Mouse (Mus musculus): ENCODE measurements at regions not wholly inside any gene's neighbourhood (a gene's known extent, or its start where the extent isn't known, plus 50 kb on each side); places are given as distances from the start of the nearest gene placed in this dataset.
A peak's percentile ranks its signal among the peaks of the same experiment; 100 is the strongest.

DNA sequence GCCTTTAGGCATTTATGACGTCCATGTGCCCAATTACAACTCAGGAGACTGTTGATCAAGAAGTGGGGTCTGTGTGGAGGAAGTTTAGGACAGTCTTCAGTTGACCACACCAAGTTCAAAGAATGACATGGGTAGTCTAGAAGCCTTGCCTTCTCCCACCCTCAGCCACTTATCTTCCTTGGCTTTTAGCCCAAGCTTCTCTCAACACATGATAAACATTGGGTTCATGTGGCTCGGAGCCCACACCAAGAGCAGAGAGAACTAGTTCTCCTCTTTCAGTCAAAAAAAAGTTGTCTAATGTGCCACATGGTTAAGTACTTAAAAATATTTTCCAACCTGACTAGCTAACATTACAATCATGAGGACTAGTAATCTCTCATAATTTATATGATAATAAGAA is 55.0 kb upstream of the Frem1 start:
- H3K4me1 ChIP-seq (ENCODE audit: control insufficient read depth in 1 of 2, insufficient read depth in 2 of 2, low read length in 2 of 2): no peaks in the 10 kb centered on the region
- TF ChIP-seq HCFC1 (IDR thresholded peaks at IDR 0.05; ENCODE audit: low read depth, low read length) (no peak), USF2 (IDR thresholded peaks at IDR 0.05; ENCODE audit: borderline replicate concordance in 1 of 2, insufficient read depth in 1 of 2, low read depth in 1 of 2, low read length in 2 of 2) (no peak)

DNA sequence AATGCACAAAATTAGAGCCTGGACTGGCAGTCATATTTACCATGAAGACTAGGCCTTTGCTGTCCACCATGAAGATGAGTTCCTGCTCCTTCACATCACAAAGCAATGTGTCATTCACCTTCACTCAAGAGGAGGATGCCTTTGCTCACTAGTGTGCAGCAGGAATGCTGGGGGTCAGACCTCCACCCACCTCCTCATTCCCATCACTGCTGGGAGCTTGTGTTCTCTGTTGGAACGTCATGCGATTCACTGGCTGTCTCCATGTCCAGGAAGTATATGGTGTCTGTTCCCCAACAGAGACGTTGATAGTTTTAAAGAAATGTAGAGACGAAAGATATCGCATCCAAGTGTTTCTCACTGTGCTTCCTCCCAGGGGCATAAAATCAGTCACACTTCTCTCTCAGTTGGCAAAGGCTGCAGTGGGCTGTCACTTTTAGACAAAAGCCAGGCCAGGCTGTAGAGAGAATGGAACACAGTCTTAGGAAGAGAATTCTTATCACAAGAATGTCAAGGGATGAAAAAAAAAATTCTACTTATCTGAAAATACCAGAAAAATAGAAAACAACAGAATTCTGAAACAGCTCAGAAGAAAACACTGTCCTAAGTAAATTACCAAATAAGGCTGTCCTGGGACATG is 52.0 kb upstream of the Frem1 start:
- DNase-seq (ENCODE audit: low read depth, low spot score): no peak

More for the DNA sequence above, 55.0 kb upstream of the Frem1 start:
- Histone ChIP-seq H3K79me2 (ENCODE audit: control insufficient read depth, insufficient read depth, low read length, poor library complexity) (no peaks in the 10 kb centered on the region), H3K27ac (ENCODE audit: control insufficient read depth, low read depth, low read length) (no peak overlapping the region), H3K36me3 (ENCODE audit: control insufficient read depth in 1 of 2, insufficient read depth in 2 of 2, low read length in 2 of 2) (no peaks in the 10 kb centered on the region), H3K9me3 (replicated peaks; ENCODE audit: insufficient read depth, low read length) (no peaks in the 10 kb centered on the region), H3K9ac (ENCODE audit: control insufficient read depth, low read depth, low read length, poor library complexity, severe bottlenecking) (no peak overlapping the region), H3K27me3 (ENCODE audit: control insufficient read depth in 1 of 2, insufficient read depth in 2 of 2, low read length in 2 of 2) (no peaks in the 10 kb centered on the region), H3K4me3 (ENCODE audit: control insufficient read depth in 1 of 2, insufficient read depth in 1 of 2, low read depth in 2 of 2, low read length in 2 of 2) (no peak overlapping the region)
- DNase-seq (ENCODE audit: low read depth, low spot score): peak; percentile 4

DNA sequence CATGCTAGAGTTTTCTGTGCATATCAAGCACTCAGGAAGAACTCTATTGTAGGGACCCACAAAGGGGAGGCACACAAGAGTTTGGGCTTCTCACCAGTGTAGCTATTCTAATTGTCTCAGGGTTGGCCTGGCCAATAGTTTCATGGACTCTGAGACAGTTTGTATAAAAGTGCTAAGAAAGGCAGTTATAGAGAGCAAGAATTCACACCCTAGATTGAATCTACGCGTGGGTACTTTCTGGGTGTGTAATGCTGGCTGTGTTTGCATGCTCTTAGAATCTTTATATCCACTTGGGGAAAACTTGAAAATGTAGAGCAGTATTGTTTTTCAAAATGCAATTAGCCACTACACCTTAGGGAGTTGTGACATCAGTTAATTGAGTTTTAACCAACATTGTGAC is 50.8 kb upstream of the Frem1 start:
- no peaks in the 10 kb centered on the region for H3K9me3 ChIP-seq (replicated peaks; ENCODE audit: insufficient read depth, low read length)
- H3K4me3 ChIP-seq (ENCODE audit: control insufficient read depth in 1 of 2, insufficient read depth in 1 of 2, low read depth in 2 of 2, low read length in 2 of 2): no peak overlapping the region
- H3K4me1 ChIP-seq (ENCODE audit: control insufficient read depth in 1 of 2, insufficient read depth in 2 of 2, low read length in 2 of 2): no peaks in the 10 kb centered on the region
- H3K36me3 ChIP-seq (ENCODE audit: control insufficient read depth in 1 of 2, insufficient read depth in 2 of 2, low read length in 2 of 2): no peaks in the 10 kb centered on the region
- DNase-seq (ENCODE audit: low read depth, low spot score): no peak
- H3K9ac ChIP-seq (ENCODE audit: control insufficient read depth, low read depth, low read length, poor library complexity, severe bottlenecking): no peak overlapping the region
- no peaks in the 10 kb centered on the region for H3K27me3 ChIP-seq (ENCODE audit: control insufficient read depth in 1 of 2, insufficient read depth in 2 of 2, low read length in 2 of 2)
- no peak overlapping the region for H3K27ac ChIP-seq (ENCODE audit: control insufficient read depth, low read depth, low read length)
- no peak for TF ChIP-seq MAFK (IDR thresholded peaks at IDR 0.05; ENCODE audit: borderline replicate concordance, low read depth, low read length)
- no peak for TF ChIP-seq MXI1 (IDR thresholded peaks at IDR 0.05; ENCODE audit: low read depth, low read length)
- TF ChIP-seq MAZ (IDR thresholded peaks at IDR 0.05; ENCODE audit: low read depth, low read length): no peak
- no peak for TF ChIP-seq RCOR1 (IDR thresholded peaks at IDR 0.05; ENCODE audit: low read depth, low read length)
- no peak for TF ChIP-seq POLR2AphosphoS5 (IDR thresholded peaks at IDR 0.05; ENCODE audit: borderline replicate concordance, low read depth, low read length)
- TF ChIP-seq ZNF384 (IDR thresholded peaks at IDR 0.05; ENCODE audit: low read depth, low read length): no peak
- no peak for TF ChIP-seq USF1 (IDR thresholded peaks at IDR 0.05; ENCODE audit: low read depth, low read length)
- no peak for TF ChIP-seq POLR2A (IDR thresholded peaks at IDR 0.05; ENCODE audit: control insufficient read depth in 1 of 2, insufficient read depth in 1 of 2, low read depth in 1 of 2, low read length in 2 of 2, poor library complexity in 1 of 2)
- no peak for TF ChIP-seq CHD1 (IDR thresholded peaks at IDR 0.05; ENCODE audit: low read depth, low read length)
- TF ChIP-seq TAL1 (IDR thresholded peaks at IDR 0.05; ENCODE audit: low read length): no peak
- no peak for TF ChIP-seq BHLHE40 (IDR thresholded peaks at IDR 0.05; ENCODE audit: borderline replicate concordance, low read depth, low read length)
- H3K79me2 ChIP-seq (ENCODE audit: control insufficient read depth, insufficient read depth, low read length, poor library complexity): no peaks in the 10 kb centered on the region

More for the DNA sequence above, 52.0 kb upstream of the Frem1 start:
- TF ChIP-seq EP300 (IDR thresholded peaks at IDR 0.05; ENCODE audit: low read depth in 1 of 2, low read length in 2 of 2) (no peak), BHLHE40 (IDR thresholded peaks at IDR 0.05; ENCODE audit: borderline replicate concordance, low read depth, low read length) (no peak)
- Histone ChIP-seq H3K9me3 (replicated peaks; ENCODE audit: insufficient read depth, low read length) (no peaks in the 10 kb centered on the region), H3K36me3 (ENCODE audit: control insufficient read depth in 1 of 2, insufficient read depth in 2 of 2, low read length in 2 of 2) (no peaks in the 10 kb centered on the region), H3K27me3 (ENCODE audit: control insufficient read depth in 1 of 2, insufficient read depth in 2 of 2, low read length in 2 of 2) (no peaks in the 10 kb centered on the region), H3K9ac (ENCODE audit: control insufficient read depth, low read depth, low read length, poor library complexity, severe bottlenecking) (no peak overlapping the region), H3K4me3 (ENCODE audit: control insufficient read depth in 1 of 2, insufficient read depth in 1 of 2, low read depth in 2 of 2, low read length in 2 of 2) (no peak overlapping the region), H3K79me2 (ENCODE audit: control insufficient read depth, insufficient read depth, low read length, poor library complexity) (no peaks in the 10 kb centered on the region), H3K27ac (ENCODE audit: control insufficient read depth, low read depth, low read length) (no peak overlapping the region), H3K4me1 (ENCODE audit: control insufficient read depth in 1 of 2, insufficient read depth in 2 of 2, low read length in 2 of 2) (no peaks in the 10 kb centered on the region)

Measured in MEL (cell line).